Mouse (Mus musculus) heart, embryonic 16.5 days (tissue): Measurements from ENCODE around the gene Umps. TPM values are rescaled to one million over a fixed set of nuclear protein-coding genes. Genes with fewer than 3 reads are reported as not detected.

ENCODE experiments used
- ATAC-seq: fragments of 200-750 bp; cut with Nextera tagmentation; replicated peaks from 2 replicates; pipeline ENCODE4 v1.8.0; 2017; ENCODE audit warnings: moderate number of reproducible peaks; ENCODE audit not compliant: insufficient read depth, low FRiP score; ENCODE audit errors: extremely low read depth
- H3K27ac ChIP-seq: fragments of 300-500 bp; sonication (generic); 2 replicates; pipeline ENCODE4 v1.5.1; 2014; ENCODE audit warnings: mild to moderate bottlenecking, low read length, control low read depth, moderate library complexity
- H3K27me3 ChIP-seq: fragments of 300-500 bp; sonication (generic); 2 replicates; pipeline ENCODE4 v1.6.1; 2014; ENCODE audit warnings: low read length, mixed read lengths; ENCODE audit not compliant: control insufficient read depth, insufficient read depth
- H3K36me3 ChIP-seq: fragments of 300-500 bp; sonication (generic); 2 replicates; pipeline ENCODE4 v1.6.1; 2014; ENCODE audit not compliant: control insufficient read depth, insufficient read depth
- H3K4me1 ChIP-seq: fragments of 300-500 bp; sonication (generic); 2 replicates; pipeline ENCODE4 v1.6.1; 2014; ENCODE audit warnings: low read length, mixed read lengths; ENCODE audit not compliant: control insufficient read depth, insufficient read depth
- H3K4me2 ChIP-seq: fragments of 300-500 bp; sonication (generic); 2 replicates; pipeline ENCODE4 v1.6.1; 2014; ENCODE audit warnings: low read depth, mild to moderate bottlenecking, control low read depth, low read length
- H3K4me3 ChIP-seq: fragments of 300-500 bp; sonication (generic); 2 replicates; pipeline ENCODE4 v1.5.1; 2014; ENCODE audit warnings: mild to moderate bottlenecking, control low read depth, low read length
- H3K9ac ChIP-seq: fragments of 300-500 bp; sonication (generic); 2 replicates; pipeline ENCODE4 v1.6.1; 2014; ENCODE audit warnings: low read length, control low read depth
- H3K9me3 ChIP-seq: fragments of 300-500 bp; sonication (generic); replicated peaks from 2 replicates; pipeline ENCODE4 v1.6.1; 2016; ENCODE audit warnings: low read length; ENCODE audit not compliant: control insufficient read depth
- WGBS: fragments of 180-500 bp; shearing (Covaris S2); extraction: QIAGEN DNeasy Blood & Tissue Kit; methylation state at CpG from one replicate; pipeline ENCODE4 v1.1.7; 2014; 5-methylcytosine and 5-hydroxymethylcytosine counted together
- polyA plus RNA-seq: library from polyadenylated mRNA; unstranded; fragments of >200 nt; fragmentation: Nextera tagmentation; extraction: Ambion mirVana; gene quantifications from 2 replicates; pipeline ENCODE4 v1.2.1, GENCODE M21; 2015

The Umps gene
- polyA plus RNA-seq, 1 experiment from 2014 or later: 30.7 TPM

DNA sequence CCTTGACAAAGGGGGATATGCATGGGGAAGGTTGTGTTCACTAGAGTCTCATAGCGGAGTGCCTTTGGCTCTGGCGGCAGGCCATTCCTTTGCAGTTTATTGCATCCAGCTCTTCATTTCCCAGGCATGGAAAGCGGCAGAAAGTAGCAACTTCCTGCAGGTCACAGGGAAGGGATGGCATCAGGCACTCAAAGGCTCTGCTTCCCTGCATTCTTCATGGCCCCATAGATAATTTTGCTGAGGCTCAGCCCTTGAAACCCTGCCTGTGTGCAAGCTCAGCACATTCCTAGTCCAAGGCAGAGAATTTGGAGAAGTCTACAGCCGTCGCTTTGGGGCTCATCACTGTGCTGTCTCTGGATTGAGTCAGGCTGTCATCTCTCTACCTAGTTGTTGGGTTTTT is 49.4 kb downstream of the Umps start:
- H3K9me3 ChIP-seq: no peaks in the 10 kb centered on the region
- H3K36me3 ChIP-seq: peaks cover 15% of the 10 kb centered on the region
- ATAC-seq: 0 out of 2 replicates have a peak, but pooled peaks have one; percentile 2
- H3K4me2 ChIP-seq: no peak overlapping the region
- peak overlapping the region; percentile 68 for H3K27ac ChIP-seq
- H3K27me3 ChIP-seq: no peaks in the 10 kb centered on the region
- WGBS: 41% methylated on average over 5 of the region's 5 CpGs
- H3K4me3 ChIP-seq: no peak overlapping the region
- no peak overlapping the region for H3K9ac ChIP-seq
- H3K4me1 ChIP-seq: peaks cover 50% of the 10 kb centered on the region

GRCm38 (mm10) chr16:33916473-33917251 is 50.2 kb downstream of the Umps start:
- peak; percentile 77 for ATAC-seq
- peak overlapping the region; percentile 68 for H3K27ac ChIP-seq
- H3K4me2 ChIP-seq: peak overlapping the region; percentile 18
- no peaks in the 10 kb centered on the region for H3K9me3 ChIP-seq
- H3K4me1 ChIP-seq: peaks cover 43% of the 10 kb centered on the region
- H3K36me3 ChIP-seq: peaks cover 15% of the 10 kb centered on the region
- H3K9ac ChIP-seq: no peak overlapping the region
- H3K4me3 ChIP-seq: no peak overlapping the region
- 21% methylated on average over 12 of the region's 12 CpGs for WGBS
- no peaks in the 10 kb centered on the region for H3K27me3 ChIP-seq

- Histone ChIP-seq H3K4me3 (no peak overlapping the region), H3K36me3 (peaks cover 17% of the 10 kb centered on the region), H3K4me2 (no peak overlapping the region), H3K27me3 (no peaks in the 10 kb centered on the region), H3K4me1 (peaks cover 32% of the 10 kb centered on the region), H3K9ac (no peak overlapping the region), H3K9me3 (no peaks in the 10 kb centered on the region), H3K27ac (peak overlapping the region; percentile 7; the same call in 1 of the 2 replicates)
- WGBS: 81% methylated on average over 4 of the region's 4 CpGs
- no peak for ATAC-seq
Measured at GRCm38 (mm10) chr16:33914997-33915396, 51.8 kb downstream of the Umps start.

DNA sequence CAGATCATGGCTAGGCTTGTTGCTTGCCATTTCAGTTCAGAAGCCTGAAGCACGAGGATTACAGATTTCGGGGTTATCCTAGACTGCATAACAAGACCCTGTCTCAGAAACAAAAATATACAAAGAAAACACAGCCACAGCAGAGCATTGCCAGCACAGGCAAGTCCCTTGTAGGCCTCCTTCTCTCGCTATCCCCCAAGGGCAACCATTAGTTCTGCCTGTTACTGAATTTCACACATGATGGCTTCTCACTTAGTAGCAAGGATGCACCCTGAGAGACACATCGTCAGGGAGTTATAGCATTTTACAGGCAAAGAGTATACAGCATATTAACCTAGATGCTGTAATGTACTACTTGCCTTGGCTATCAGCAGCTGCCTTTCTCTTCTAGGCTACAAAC is 58.6 kb downstream of the Umps start:
- H3K4me1 ChIP-seq: peaks cover 11% of the 10 kb centered on the region
- peaks cover 7% of the 10 kb centered on the region; the same call in 1 of the 2 replicates for H3K36me3 ChIP-seq
- H3K27me3 ChIP-seq: no peaks in the 10 kb centered on the region
- H3K9me3 ChIP-seq: no peaks in the 10 kb centered on the region
- H3K4me2 ChIP-seq: no peak overlapping the region
- WGBS: 81% methylated on average over 4 of the region's 4 CpGs
- no peak overlapping the region for H3K27ac ChIP-seq
- H3K9ac ChIP-seq: no peak overlapping the region
- H3K4me3 ChIP-seq: no peak overlapping the region
- no peak for ATAC-seq

Other genes starting within 250 kb of the Umps start
- 0.16 and 1.5 TPM in 2 replicates for gene Muc13, start 173.0 kb downstream of the Umps start, polyA plus RNA-seq
- gene Itgb5, start 137.4 kb downstream of the Umps start, polyA plus RNA-seq: 29.4 and 50.3 TPM in 2 replicates